ENCODE assay signal across 20 mouse cellular contexts in genomic region chr3:87038500-87038899, GRCm38 (mm10). TPM values are rescaled to one million over a fixed set of nuclear protein-coding genes. Genes with fewer than 3 reads are reported as not detected.
DNase-seq lines count a peak whose midpoint lies in the region; ATAC-seq and TF ChIP-seq lines count a peak whose summit lies in the region.
"Had no signal": no experiment of that assay in that cellular context is flagged by ENCODE, and none has a peak within 500 bp of the region (broad histone marks: within the 10 kb centered on the region; RNA-seq: fewer than 3 reads in every experiment).

No protein-coding gene starts in this region.

- DNase-seq in CH12.LX (ENCODE audit: extremely low read depth) (no peak), ES-E14 (ENCODE audit: low read depth, low spot score) (no peak)
- DNase-seq in urinary bladder, adult 2 months (ENCODE audit: low spot score), result no peak
- DNase-seq in hindbrain, embryonic 14.5 days (ENCODE audit: low spot score), result no peak
- DNase-seq: adrenal gland, adult 2 months; adrenal gland, adult 8-10 months; adrenal gland, postnatal 10 days; adrenal gland, postnatal 14 days; adrenal gland, postnatal 25 days; adrenal gland, postnatal 36 days; B cell, adult 2 months; cerebellum, adult 11 months; cerebellum, adult 11-12 months; cerebellum, adult 18-20 months; cerebellum, adult 2 months; cerebellum, adult 8-10 months had no signal

- in situ Hi-C loops in CH12.LX (cut with MboI; ENCODE audit: low pct_ligation_motif_present, low pct_unique_long_range_greater_than_20kb, low sequenced_read_pairs) (no loop called here), ES-E14 (cut with MboI; ENCODE audit: low sequenced_read_pairs in 2 of 2, unreplicated experiment in 2 of 2) (loop anchor here in 1 of 2 experiments (10.0 kb wide), 2 partner anchors 466 to 526 kb away; no protein-coding TSS in a partner anchor)

- no peak overlapping the region for H3K9ac ChIP-seq in CH12.LX (ENCODE audit: insufficient read depth, low read depth)
- H3K9ac ChIP-seq in ES-E14 (ENCODE audit: insufficient read depth, low read depth, low read length, poor library complexity, severe bottlenecking), result no peak overlapping the region
- H3K9ac ChIP-seq in hindbrain, embryonic 14.5 days, result no peak overlapping the region

- H3K27me3 ChIP-seq in CH12.LX (replicated peaks), result no peaks in the 10 kb centered on the region
- no peaks in the 10 kb centered on the region for H3K27me3 ChIP-seq in hindbrain, embryonic 14.5 days (ENCODE audit: control insufficient read depth, insufficient read depth, low read length)

- TF ChIP-seq EP300 in CH12.LX (IDR thresholded peaks at IDR 0.05; ENCODE audit: low read length), result no peak

- H3K9me3 ChIP-seq in CH12.LX (replicated peaks; ENCODE audit: low read length) (no peaks in the 10 kb centered on the region), ES-E14 (ENCODE audit: control insufficient read depth, insufficient read depth, low read depth, low read length) (no peaks in the 10 kb centered on the region)
- H3K9me3 ChIP-seq in hindbrain, embryonic 14.5 days (ENCODE audit: control insufficient read depth, low read length), result no peaks in the 10 kb centered on the region
- H3K9me3 ChIP-seq: G1E had no signal

- no peak for TF ChIP-seq RAD21 in CH12.LX (IDR thresholded peaks at IDR 0.05; ENCODE audit: low read depth, low read length)

- TF ChIP-seq CTCF in CH12.LX (conservative IDR thresholded peaks at IDR 0.05 in 1 of 2, IDR thresholded peaks at IDR 0.05 in 1 of 2; ENCODE audit: low read depth in 2 of 2, low read length in 2 of 2), result no peak

- no peak for TF ChIP-seq POLR2A in CH12.LX (IDR thresholded peaks at IDR 0.05; ENCODE audit: low read depth, low read length)

- H3K4me2 ChIP-seq in CH12.LX (ENCODE audit: insufficient read depth, low read depth, poor library complexity, severe bottlenecking), result no peak overlapping the region
- no peak overlapping the region for H3K4me2 ChIP-seq in hindbrain, embryonic 14.5 days (replicated peaks)

- dilution Hi-C loops in CH12.LX (cut with MboI; ENCODE audit: extremely low pct_ligation_motif_present, extremely low pct_unique_long_range_greater_than_20kb, low sequenced_read_pairs), result no loop called here

- H3K27ac ChIP-seq in CH12.LX (ENCODE audit: insufficient read depth, low read depth), result no peak overlapping the region
- H3K27ac ChIP-seq in ES-E14 (ENCODE audit: insufficient read depth, low read depth, low read length, poor library complexity, severe bottlenecking), result no peak overlapping the region
- H3K27ac ChIP-seq in hindbrain, embryonic 14.5 days, result no peak overlapping the region

- ATAC-seq in hindbrain, embryonic 14.5 days (ENCODE audit: low FRiP score), result no peak
- ATAC-seq: activated CD4-positive, CD25-positive, alpha-beta regulatory T cell, adult 4 months; CD4-positive, CD25-positive, alpha-beta regulatory T cell, adult 4 months; Patski had no signal

- H3K36me3 ChIP-seq in CH12.LX (replicated peaks in 1 of 2; ENCODE audit: control insufficient read depth in 1 of 2, insufficient read depth in 1 of 2, low read length in 1 of 2), result no peaks in the 10 kb centered on the region
- no peaks in the 10 kb centered on the region for H3K36me3 ChIP-seq in ES-E14 (ENCODE audit: control insufficient read depth, insufficient read depth, low read length, poor library complexity, severe bottlenecking)
- H3K36me3 ChIP-seq in hindbrain, embryonic 14.5 days (replicated peaks; ENCODE audit: control insufficient read depth, insufficient read depth), result no peaks in the 10 kb centered on the region
- H3K36me3 ChIP-seq: G1E had no signal

- H3K4me1 ChIP-seq in CH12.LX (ENCODE audit: control insufficient read depth in 1 of 2, insufficient read depth in 2 of 2) (peaks cover 0 to 12% of the 10 kb centered on the region in 2 experiments; a peak in 2 of 4 replicates), ES-E14 (ENCODE audit: control insufficient read depth in 2 of 2, insufficient read depth in 2 of 2, low read length in 2 of 2, poor library complexity in 1 of 2) (peaks cover 0 to 8% of the 10 kb centered on the region in 2 experiments; a peak in 3 of 4 replicates)
- no peaks in the 10 kb centered on the region for H3K4me1 ChIP-seq in hindbrain, embryonic 14.5 days (replicated peaks; ENCODE audit: control insufficient read depth, insufficient read depth, low read length)

- H3K4me3 ChIP-seq in CH12.LX (replicated peaks in 1 of 3; ENCODE audit: low read depth in 2 of 3, low read length in 2 of 3, poor library complexity in 1 of 3), result no peak overlapping the region
- no peak overlapping the region for H3K4me3 ChIP-seq in ES-E14 (ENCODE audit: insufficient read depth in 1 of 2, low read depth in 1 of 2, low read length in 2 of 2, poor library complexity in 1 of 2, severe bottlenecking in 1 of 2)
- no peak overlapping the region for H3K4me3 ChIP-seq in hindbrain, embryonic 14.5 days (replicated peaks; ENCODE audit: low read length)

- H3K79me2 ChIP-seq in CH12.LX (replicated peaks; ENCODE audit: control insufficient read depth, extremely low read depth, insufficient read depth, poor library complexity, severe bottlenecking), result no peaks in the 10 kb centered on the region

- WGBS in hindbrain, embryonic 14.5 days, result 89% methylated on average over 6 of the region's 6 CpGs

TF ChIP-seq in CH12.LX, 34 proteins besides CTCF, POLR2A, EP300 and RAD21:
- TF ChIP-seq GABPA (IDR thresholded peaks at IDR 0.05; ENCODE audit: insufficient replicate concordance, low read depth, low read length) (no peak), MAFK (IDR thresholded peaks at IDR 0.05; ENCODE audit: insufficient replicate concordance, low read length) (peak; percentile 71), JUND (conservative IDR thresholded peaks at IDR 0.05; ENCODE audit: low read depth, low read length) (no peak), ZC3H11A (IDR thresholded peaks at IDR 0.05; ENCODE audit: low read depth, low read length) (no peak), CHD1 (IDR thresholded peaks at IDR 0.05; ENCODE audit: low read depth, low read length) (no peak)
TF ChIP-seq in CH12.LX: peak in this region for 1.

TF ChIP-seq in ES-E14, 5 proteins besides CTCF, POLR2A, EP300 and RAD21:
- TF ChIP-seq ZC3H11A (IDR thresholded peaks at IDR 0.05; ENCODE audit: borderline replicate concordance, low read depth, low read length) (no peak), MAFK (IDR thresholded peaks at IDR 0.05; ENCODE audit: insufficient read depth, low read depth, low read length) (peak; percentile 88), CHD2 (IDR thresholded peaks at IDR 0.05; ENCODE audit: low read depth, low read length) (no peak)

RNA-seq across cellular contexts. Expression of gene Cd1d1, which starts 39.3 kb away (rescaled TPM):
- total RNA-seq in CH12.LX (2012; rRNA removed), result 2.4 and 3.0 TPM in 2 replicates
- 5.9 and 6.3 TPM in 2 replicates for total RNA-seq in CH12.LX (2014; rRNA removed)
- 6.8 and 7.1 TPM in 2 replicates for polyA plus RNA-seq in CH12.LX (2012; ENCODE audit: insufficient read length, low read depth)
- 12.3 and 12.4 TPM in 2 replicates for total RNA-seq in ES-E14 (2012; rRNA removed)
- 9.1 and 15.5 TPM in 2 replicates for polyA plus RNA-seq in urinary bladder, adult 2 months (2012; rRNA removed)
- polyA plus RNA-seq in hindbrain, embryonic 14.5 days (2014; fragmentation: Nextera tagmentation; extraction: Ambion mirVana), result 38.4 and 43.8 TPM in 2 replicates
- polyA plus RNA-seq: G1E had no signal
